ENCODE assay signal across 9 mouse cellular contexts in the genomic region with DNA sequence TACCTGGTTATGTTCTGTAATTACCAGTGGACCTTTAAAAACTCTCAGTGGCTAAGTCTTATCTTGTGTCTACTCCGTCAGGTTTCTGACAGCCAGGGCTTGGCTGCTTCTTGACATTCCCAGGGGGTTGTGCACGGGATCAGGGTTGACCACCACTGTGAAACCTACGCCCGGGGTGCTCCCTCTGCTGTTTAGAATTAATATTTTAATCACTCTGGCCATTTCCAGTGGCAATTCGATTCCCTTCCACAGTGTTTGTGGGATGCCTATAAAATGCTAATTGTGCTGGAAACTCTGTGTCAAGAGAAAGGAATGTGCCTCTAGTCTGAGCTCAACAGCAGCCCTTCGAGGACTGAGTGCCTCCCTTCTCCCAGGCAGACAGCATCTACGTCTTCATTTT.
A peak's percentile ranks its signal among the peaks of the same experiment; 100 is the strongest.
DNase-seq lines count a peak whose midpoint lies in the region; ATAC-seq lines count a peak whose summit lies in the region.
"Had no signal": no experiment of that assay in that cellular context is flagged by ENCODE, and none has a peak within 500 bp of the region (broad histone marks: within the 10 kb centered on the region; RNA-seq: fewer than 3 reads in every experiment).

No protein-coding gene starts in this region.

- intact Hi-C loops in left cerebral cortex, postnatal 25 days (cut with DNase I) = loop anchor here (10.0 kb wide), 3 partner anchors 399 to 1489 kb away; no protein-coding TSS in a partner anchor

- no peak for DNase-seq in frontal cortex, adult 2 months (ENCODE audit: extremely low spot score in 1 of 2, low spot score in 1 of 2)
- DNase-seq in 3134 (ENCODE audit: extremely low read depth, insufficient read length, low spot score) = peak; percentile 70
- peak; percentile 12 to 16 for DNase-seq in heart, adult 9 months (ENCODE audit: low spot score in 2 of 2)
- peak; percentile 50 for DNase-seq in kidney, postnatal 14 days
- no peak for DNase-seq in adrenal gland, postnatal 25 days
- DNase-seq in left cerebral cortex, postnatal 25 days (ENCODE audit: low spot score in 2 of 2) = no peak
- DNase-seq: liver, embryonic 13.5 days had no signal

- peak; percentile 4; the same call in 1 of the 2 replicates for ATAC-seq in frontal cortex, adult (ENCODE audit: low TSS enrichment)
- no peak for ATAC-seq in activated CD4-positive, CD25-positive, alpha-beta regulatory T cell, adult 4 months

Comparison
In these comparisons a context has a peak if more than half of its experiments do, and no peak if none do; other contexts are left out.
1. DNase-seq: peak in 3134 (single experiment), heart, adult 9 months (2 of 2) and kidney, postnatal 14 days (single experiment); none in frontal cortex, adult 2 months (0 of 2), adrenal gland, postnatal 25 days (single experiment) and left cerebral cortex, postnatal 25 days (0 of 2).